Mouse (Mus musculus) embryo, embryonic 10.5 days (tissue): ENCODE measurements around the gene Cdc42ep4.

Experiments
- DNase-seq: peaks from one replicate; pipeline ENCODE4 v3.0.0-alpha.2; 2015; ENCODE audit warnings: low spot score

Gene Cdc42ep4

DNA sequence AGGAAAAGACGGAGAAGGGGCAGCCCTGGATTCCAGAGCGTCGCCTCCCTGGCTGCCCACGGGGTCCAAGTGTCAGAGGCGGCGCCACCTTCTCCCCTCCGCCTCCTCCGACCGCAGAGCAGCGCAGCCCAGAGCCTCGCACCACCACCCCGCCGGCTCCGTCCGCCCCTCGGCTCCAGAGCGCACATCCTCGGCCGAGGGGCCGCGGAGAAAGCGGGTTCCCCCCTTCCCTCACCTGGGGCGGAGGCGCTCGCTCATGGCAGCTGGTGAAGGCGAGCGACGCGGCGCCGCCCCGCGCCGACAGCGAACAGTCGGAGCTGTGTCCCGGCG, 68.1 kb downstream of the Cdc42ep4 start:
- no peak for DNase-seq

DNA sequence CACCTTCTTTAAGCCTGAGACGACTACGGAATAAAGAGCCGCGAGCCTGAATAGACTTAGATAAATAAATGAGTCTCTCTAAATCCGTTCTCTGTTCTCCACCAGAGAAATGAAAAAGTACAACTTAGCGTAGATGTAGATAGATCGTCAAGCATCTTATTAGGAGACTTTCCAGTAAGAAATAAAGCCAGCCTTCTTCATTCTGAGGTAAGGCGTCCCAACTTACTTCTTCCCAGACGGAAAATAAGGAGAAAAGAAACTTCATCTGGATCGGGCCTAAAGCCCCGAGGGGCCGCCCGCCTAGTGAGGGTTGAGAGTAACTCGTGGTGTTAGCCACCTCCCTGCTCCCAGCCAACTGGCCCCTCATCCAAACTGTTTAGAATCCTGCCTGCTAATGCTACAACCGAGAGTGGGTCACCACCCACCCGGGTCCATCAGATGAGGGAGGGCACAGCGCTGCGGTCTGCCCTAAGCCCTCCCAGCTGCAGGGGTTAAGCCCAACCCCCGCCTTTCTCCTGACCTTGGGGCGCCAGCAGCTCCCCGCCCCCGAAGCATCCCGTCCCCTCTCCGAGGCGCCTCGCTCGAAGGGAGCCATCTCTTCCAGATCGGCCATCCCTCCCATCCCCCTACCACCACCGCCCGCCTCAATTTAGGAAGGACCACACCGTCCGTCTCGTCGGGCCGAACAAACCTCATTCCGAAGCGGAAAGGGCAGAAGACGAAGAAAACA, 68.6 kb downstream of the Cdc42ep4 start:
- DNase-seq = peak; percentile 75

DNA sequence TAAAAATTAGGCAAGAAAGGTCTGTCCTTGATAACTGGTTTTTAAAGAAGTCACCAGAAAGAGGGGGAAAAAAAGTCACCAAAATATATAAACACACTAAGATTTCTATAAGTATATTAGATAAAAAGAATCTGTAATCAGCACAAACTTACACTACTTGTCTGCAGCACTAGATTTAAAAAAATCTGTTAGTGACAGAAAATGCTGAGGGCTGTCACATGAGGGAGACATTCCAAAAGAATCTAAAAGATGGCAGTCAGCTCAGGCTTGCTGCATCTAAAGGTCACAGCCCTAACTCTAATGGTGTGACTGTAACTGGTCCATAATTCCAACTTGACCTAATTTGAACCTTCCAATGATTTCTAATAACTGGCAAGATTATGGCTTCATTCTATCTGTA, 69.7 kb downstream of the Cdc42ep4 start:
- DNase-seq = no peak

DNA sequence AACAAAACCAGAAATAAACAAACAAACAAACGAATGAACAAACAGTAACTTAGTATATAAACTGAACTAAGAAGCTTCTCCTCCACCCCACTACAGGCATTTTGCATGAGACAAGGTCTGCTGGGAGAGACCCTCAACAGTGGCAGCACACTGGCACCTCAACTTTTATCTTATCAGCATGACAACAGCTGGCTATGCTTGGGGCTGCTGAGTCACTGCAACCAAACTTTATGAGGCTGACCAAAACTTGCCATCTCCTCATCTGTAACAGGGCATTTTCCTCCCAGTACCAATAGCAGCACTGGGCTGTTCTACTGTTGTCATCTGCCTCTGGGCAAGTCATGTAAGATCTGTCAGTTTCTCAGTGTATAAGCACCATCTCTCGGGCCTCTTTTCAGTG, 70.7 kb downstream of the Cdc42ep4 start:
- DNase-seq = no peak

DNA sequence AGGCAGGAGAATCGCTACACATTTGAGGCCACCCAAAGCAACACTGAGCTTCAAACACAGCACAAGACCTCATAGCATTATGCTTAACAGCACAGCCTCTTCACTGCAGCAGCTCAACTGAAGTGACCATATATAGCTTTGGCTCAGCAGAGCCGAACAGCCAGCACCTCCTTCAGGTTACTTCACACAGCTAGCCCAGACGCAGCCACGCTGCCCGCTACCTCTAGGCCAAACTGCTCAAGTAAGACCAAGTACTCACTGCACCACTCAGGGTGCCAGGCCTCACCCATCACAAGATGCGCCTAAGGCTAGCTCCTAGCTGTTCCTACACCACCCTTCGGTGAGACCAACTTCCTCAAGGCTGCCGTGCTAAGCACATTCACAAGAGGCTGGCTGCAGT, 73.3 kb downstream of the Cdc42ep4 start:
- no peak for DNase-seq

DNA sequence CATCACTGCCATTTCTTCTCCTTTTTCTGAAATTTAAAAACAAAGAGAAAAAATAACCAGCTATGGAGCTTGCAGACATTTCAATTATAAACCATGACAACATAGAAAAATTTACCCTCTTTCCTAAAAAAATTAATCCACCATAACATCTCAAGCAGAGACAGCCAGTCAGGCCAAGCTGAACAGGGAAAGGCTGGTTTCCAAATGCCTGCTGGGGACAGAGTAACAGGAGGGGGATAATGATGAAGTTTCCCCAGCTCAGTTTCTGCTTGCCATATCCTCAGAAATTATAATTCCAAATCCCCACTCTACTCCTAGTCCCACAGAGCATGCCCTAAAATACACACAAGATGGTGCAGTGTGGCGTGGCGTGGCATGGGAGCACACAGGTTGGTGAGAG, 74.3 kb downstream of the Cdc42ep4 start:
- DNase-seq = no peak
